Mouse (Mus musculus) heart, adult 2 months (tissue): Measurements from ENCODE around the gene Spz1.

Experiments
- CTCF ChIP-seq: fragments of 200-600 bp; IDR thresholded peaks from 2 replicates; pipeline ENCODE4 v1.8.1; 2022; ENCODE audit warnings: antibody characterized with exemption, mild to moderate bottlenecking, moderate library complexity
- EP300 ChIP-seq: fragments of 200-500 bp; IDR thresholded peaks from 2 replicates; pipeline ENCODE4 v1.6.1; 2011; ENCODE audit warnings: low read depth, low read length, control low read depth; ENCODE audit not compliant: insufficient read depth
- POLR2A ChIP-seq: fragments of 200-500 bp; IDR thresholded peaks from 2 replicates; pipeline ENCODE4 v1.6.1; 2011; ENCODE audit warnings: mild to moderate bottlenecking, low read depth, low read length, control low read depth; ENCODE audit not compliant: insufficient read depth

- TF ChIP-seq CTCF: no peak
- no peak for TF ChIP-seq EP300
- no peak for TF ChIP-seq POLR2A
These were observed 35.3 kb upstream of the Spz1 start for GRCm38 (mm10) chr13:92611254-92611784.
